Mouse (Mus musculus) lung, postnatal 0 days (tissue): ENCODE data around the gene Mia.

Source experiments
- CTCF ChIP-seq: IDR thresholded peaks from 2 replicates; pipeline ENCODE4 v1.5.1; 2016; ENCODE audit warnings: antibody characterized with exemption, mild to moderate bottlenecking
- EP300 ChIP-seq: IDR thresholded peaks from 2 replicates; pipeline ENCODE4 v1.6.1; 2016; ENCODE audit warnings: antibody characterized with exemption, mild to moderate bottlenecking, control low read depth

- TF ChIP-seq EP300: no peak
- TF ChIP-seq CTCF: no peak
These were observed 17.8 kb upstream of the Mia start for GRCm38 (mm10) chr7:27198779-27199178.
